Mouse (Mus musculus) MEL (cell line): Measurements from ENCODE around the gene Fcer1g. TPM values are rescaled to one million over a fixed set of nuclear protein-coding genes. Genes with fewer than 3 reads are reported as not detected.

Source experiments
- DNase-seq: peaks from one replicate; pipeline ENCODE4 v3.0.0; 2011; ENCODE audit warnings: low read depth, low spot score
- H3K27ac ChIP-seq: 2 replicates; pipeline ENCODE4 v1.5.1; 2012; ENCODE audit warnings: low read depth, mild to moderate bottlenecking, control low read depth, low read length, moderate library complexity; ENCODE audit not compliant: control insufficient read depth
- H3K27me3 ChIP-seq, 2 experiments: fragments of 150-350 bp in 1 of 2; sonication (generic) in 1 of 2; 2 replicates each; pipeline ENCODE4 v1.6.1; 2012; ENCODE audit warnings: low read length in 2 of 2, mild to moderate bottlenecking in 2 of 2, improper control_type of control experiment in 1 of 2, moderate library complexity in 1 of 2; ENCODE audit not compliant: insufficient read depth in 2 of 2, control insufficient read depth in 1 of 2
- H3K36me3 ChIP-seq, 2 experiments: 2 replicates each; pipeline ENCODE4 v1.6.1; 2012 to 2014; ENCODE audit warnings: low read length in 2 of 2, improper control_type of control experiment in 1 of 2, inconsistent platforms in 1 of 2, mild to moderate bottlenecking in 1 of 2; ENCODE audit not compliant: insufficient read depth in 2 of 2, control insufficient read depth in 1 of 2
- H3K4me1 ChIP-seq, 2 experiments: fragments of 150-350 bp in 1 of 2; sonication (generic) in 1 of 2; 2 replicates each; pipeline ENCODE4 v1.6.1; 2012; ENCODE audit warnings: low read length in 2 of 2, improper control_type of control experiment in 1 of 2, mild to moderate bottlenecking in 1 of 2; ENCODE audit not compliant: insufficient read depth in 2 of 2, control insufficient read depth in 1 of 2
- H3K4me3 ChIP-seq, 2 experiments: fragments of 150-350 bp in 1 of 2; sonication (generic) in 1 of 2; 2 replicates each; pipeline ENCODE4 v1.5.1; 2012; ENCODE audit warnings: low read depth in 2 of 2, low read length in 2 of 2, mild to moderate bottlenecking in 2 of 2, moderate library complexity in 2 of 2, control low read depth in 1 of 2, improper control_type of control experiment in 1 of 2; ENCODE audit not compliant: control insufficient read depth in 1 of 2, insufficient read depth in 1 of 2
- H3K79me2 ChIP-seq: 2 replicates; pipeline ENCODE4 v1.6.1; 2012; ENCODE audit warnings: mild to moderate bottlenecking, low read length, moderate library complexity; ENCODE audit not compliant: control insufficient read depth, poor library complexity, insufficient read depth
- H3K9ac ChIP-seq: 2 replicates; pipeline ENCODE4 v1.6.1; 2012; ENCODE audit warnings: low read depth, mild to moderate bottlenecking, control low read depth, low read length, moderate library complexity; ENCODE audit not compliant: control insufficient read depth, poor library complexity, severe bottlenecking
- H3K9me3 ChIP-seq: fragments of 150-350 bp; sonication (generic); replicated peaks from 2 replicates; pipeline ENCODE4 v1.6.1; 2012; ENCODE audit warnings: mild to moderate bottlenecking, low read length, improper control_type of control experiment, moderate library complexity; ENCODE audit not compliant: insufficient read depth
- BHLHE40 ChIP-seq: IDR thresholded peaks from 2 replicates; pipeline ENCODE4 v1.6.1; 2012; ENCODE audit warnings: low read depth, mild to moderate bottlenecking, inconsistent platforms, low read length, improper control_type of control experiment, borderline replicate concordance
- ETS1 ChIP-seq: IDR thresholded peaks from 2 replicates; pipeline ENCODE4 v1.6.1; 2012; ENCODE audit warnings: low read depth, mild to moderate bottlenecking, inconsistent platforms, low read length, improper control_type of control experiment, moderate library complexity
- GATA1 ChIP-seq: IDR thresholded peaks from 2 replicates; pipeline ENCODE4 v1.6.1; 2011; ENCODE audit warnings: low read depth, low read length, improper control_type of control experiment
- KAT2A ChIP-seq: conservative IDR thresholded peaks from 2 replicates; pipeline ENCODE4 v1.6.1; 2012; ENCODE audit warnings: low read depth, low read length, improper control_type of control experiment, inconsistent platforms
- NELFE ChIP-seq: IDR thresholded peaks from 2 replicates; pipeline ENCODE4 v1.6.1; 2011; ENCODE audit warnings: low read depth, low read length, improper control_type of control experiment
- NRF1 ChIP-seq: IDR thresholded peaks from 2 replicates; pipeline ENCODE4 v1.6.1; 2014; ENCODE audit warnings: low read depth, mild to moderate bottlenecking, inconsistent platforms, low read length, improper control_type of control experiment, moderate library complexity; ENCODE audit not compliant: poor library complexity, insufficient read depth, severe bottlenecking
- TAL1 ChIP-seq: IDR thresholded peaks from 2 replicates; pipeline ENCODE4 v1.6.1; 2012; ENCODE audit warnings: mild to moderate bottlenecking, inconsistent platforms, low read length, moderate library complexity, mixed read lengths
- UBTF ChIP-seq: IDR thresholded peaks from 2 replicates; pipeline ENCODE4 v1.6.1; 2012; ENCODE audit warnings: low read depth, mild to moderate bottlenecking, inconsistent platforms, low read length, improper control_type of control experiment, moderate library complexity, borderline replicate concordance; ENCODE audit not compliant: insufficient read depth
- ZMIZ1 ChIP-seq: IDR thresholded peaks from 2 replicates; pipeline ENCODE4 v1.6.1; 2012; ENCODE audit warnings: low read depth, mild to moderate bottlenecking, inconsistent platforms, low read length, improper control_type of control experiment, moderate library complexity
- polyA plus RNA-seq, 2 experiments: library from polyadenylated mRNA; stranded (reverse) in 1 of 2; unstranded in 1 of 2; fragments of >175 nt in 1 of 2; fragments of >200 nt in 1 of 2; gene quantifications; 2 replicates each; pipeline versions ENCODE4 v1.2.1 to v1.2.4; 2012; ENCODE audit warnings: low replicate concordance in 2 of 2, low read depth in 1 of 2; ENCODE audit not compliant: insufficient read length in 2 of 2, insufficient read depth in 1 of 2, missing spikeins in 1 of 2
- total RNA-seq: library from RNA; depleted of rRNA; stranded (reverse); fragments of 300-350 nt; gene quantifications from 2 replicates; pipeline ENCODE4 v1.2.3, GENCODE M21; 2012

The Fcer1g gene
- total and polyA plus RNA-seq, 3 experiments = 0.62 to 1.1 TPM; not detected in 1

DNA sequence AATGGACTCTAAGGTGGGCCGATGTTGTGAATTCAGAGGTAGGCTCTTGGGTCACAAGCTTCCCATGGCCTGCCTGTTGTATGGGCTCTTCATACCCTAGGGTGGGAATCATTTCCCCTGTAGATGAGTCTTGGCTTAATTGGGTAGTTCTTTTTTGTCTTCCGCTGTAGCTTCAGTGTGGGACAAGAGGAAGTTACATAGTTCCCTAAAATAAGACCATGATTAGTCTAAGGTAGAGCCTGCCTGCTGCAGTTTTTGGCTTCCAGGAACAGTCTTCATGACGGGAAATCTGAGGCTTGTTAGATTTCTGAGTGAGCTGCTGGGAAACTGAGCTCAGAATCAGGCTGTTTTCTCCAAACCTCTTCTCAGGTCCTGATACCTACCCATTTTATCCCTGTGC is 37.9 kb upstream of the Fcer1g start (continued):
- no peak for TF ChIP-seq NRF1

DNA sequence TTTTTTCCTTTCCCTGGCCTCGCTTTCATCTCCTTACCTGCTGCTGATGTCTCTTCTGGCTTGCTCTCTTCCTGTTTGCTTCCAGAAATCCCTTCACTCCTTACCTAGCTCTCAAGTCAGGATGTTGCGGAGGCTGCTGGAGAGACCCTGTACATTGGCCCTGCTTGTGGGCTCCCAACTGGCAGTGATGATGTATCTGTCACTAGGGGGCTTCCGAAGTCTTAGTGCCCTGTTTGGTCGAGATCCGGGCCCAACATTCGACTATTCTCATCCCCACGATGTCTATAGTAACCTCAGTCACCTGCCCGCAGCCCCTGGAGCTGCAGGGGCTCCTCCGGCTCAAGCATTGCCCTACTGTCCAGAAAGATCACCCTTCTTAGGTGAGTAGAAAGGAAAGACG is 37.5 kb upstream of the Fcer1g start:
- H3K27ac ChIP-seq = peak overlapping the region; percentile 53
- H3K79me2 ChIP-seq = no peaks in the 10 kb centered on the region; the same call in 1 of the 2 replicates
- H3K9ac ChIP-seq = peak overlapping the region; percentile 51
- H3K4me1 ChIP-seq = peaks cover 16 to 23% of the 10 kb centered on the region in 2 experiments
- peak; percentile 46 for DNase-seq
- H3K4me3 ChIP-seq = peak overlapping the region; percentile 73 to 89
- no peaks in the 10 kb centered on the region for H3K27me3 ChIP-seq
- H3K9me3 ChIP-seq = no peaks in the 10 kb centered on the region
- TF ChIP-seq NRF1 (no peak), ZMIZ1 (0 out of 2 replicates have a peak, but pooled peaks have one; percentile 14), KAT2A (no peak), NELFE (0 out of 2 replicates have a peak, but pooled peaks have one; percentile 10)
- H3K36me3 ChIP-seq = peaks cover 1 to 30% of the 10 kb centered on the region in 2 experiments; a peak in 3 of 4 replicates

DNA sequence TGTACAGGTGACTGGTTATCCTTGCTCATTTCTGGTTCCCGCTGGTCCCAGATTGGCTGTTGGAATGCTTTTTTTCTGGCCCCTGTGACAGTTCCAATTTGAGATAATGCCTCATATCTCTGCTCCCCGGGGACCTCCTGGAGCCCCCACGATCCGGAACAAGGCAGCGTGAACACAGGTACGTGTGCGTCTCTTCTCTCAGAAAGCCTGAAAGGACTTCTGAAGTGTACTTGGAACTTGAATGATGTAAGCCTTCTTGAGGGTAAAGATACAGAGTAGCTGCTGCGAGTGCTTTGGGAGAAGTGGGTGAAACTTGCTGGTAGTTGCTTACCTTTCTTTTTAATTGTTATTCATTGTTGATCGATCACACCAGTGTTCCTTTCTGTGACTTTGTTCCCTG is 37.0 kb upstream of the Fcer1g start:
- H3K4me1 ChIP-seq = peaks cover 17 to 26% of the 10 kb centered on the region in 2 experiments
- peaks cover under 1 to 26% of the 10 kb centered on the region in 2 experiments; a peak in 3 of 4 replicates for H3K36me3 ChIP-seq
- H3K9ac ChIP-seq = peak overlapping the region; percentile 67
- H3K79me2 ChIP-seq = no peaks in the 10 kb centered on the region; the same call in 1 of the 2 replicates
- no peaks in the 10 kb centered on the region for H3K27me3 ChIP-seq
- no peaks in the 10 kb centered on the region for H3K9me3 ChIP-seq
- no peak for TF ChIP-seq UBTF
- TF ChIP-seq ETS1 = 0 out of 2 replicates have a peak, but pooled peaks have one; percentile 19
- peak; percentile 50 for TF ChIP-seq GATA1
- 0 out of 2 replicates have a peak, but pooled peaks have one; percentile 27 for TF ChIP-seq TAL1
- peak; percentile 64 for DNase-seq
- H3K27ac ChIP-seq = peak overlapping the region; percentile 53
- H3K4me3 ChIP-seq = peak overlapping the region; percentile 73 to 89

DNA sequence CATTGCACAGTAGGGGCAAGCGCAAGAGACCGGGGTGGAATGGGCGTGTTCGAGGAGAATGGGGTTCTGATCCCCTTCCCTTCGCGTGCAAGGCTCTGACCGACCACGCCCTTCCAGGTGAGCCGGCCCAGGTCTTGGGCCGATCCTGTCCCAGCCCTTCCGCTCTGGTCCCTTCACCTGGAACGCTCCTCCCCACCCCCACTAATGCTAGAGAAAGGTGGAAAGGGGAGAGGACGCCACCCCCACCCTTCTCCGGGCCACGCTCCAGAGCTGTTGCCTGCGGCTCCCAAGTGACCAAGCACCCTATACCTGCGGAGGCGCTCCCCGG is 36.4 kb upstream of the Fcer1g start:
- peak overlapping the region; percentile 73 to 89 for H3K4me3 ChIP-seq
- H3K9ac ChIP-seq = peak overlapping the region; percentile 67
- no peaks in the 10 kb centered on the region for H3K27me3 ChIP-seq
- peaks cover 0 to 29% of the 10 kb centered on the region in 2 experiments; a peak in 2 of 4 replicates for H3K36me3 ChIP-seq
- H3K9me3 ChIP-seq = no peaks in the 10 kb centered on the region
- no peaks in the 10 kb centered on the region; the same call in 1 of the 2 replicates for H3K79me2 ChIP-seq
- peak overlapping the region; percentile 53 for H3K27ac ChIP-seq
- TF ChIP-seq NELFE (no peak), BHLHE40 (no peak)
- peaks cover 17 to 30% of the 10 kb centered on the region in 2 experiments for H3K4me1 ChIP-seq
- no peak for DNase-seq
